Comparison of ENCODE assay signal across 13 mouse cellular contexts in genomic region chr19:4568832-4569231, GRCm38 (mm10). TPM values are rescaled to one million over a fixed set of nuclear protein-coding genes. Genes with fewer than 3 reads are reported as not detected.
DNase-seq lines count a peak whose midpoint lies in the region; ATAC-seq and TF ChIP-seq lines count a peak whose summit lies in the region.
"Had no signal": no experiment of that assay in that cellular context is flagged by ENCODE, and none has a peak within 500 bp of the region (broad histone marks: within the 10 kb centered on the region; RNA-seq: fewer than 3 reads in every experiment).

No protein-coding gene starts in this region.

- intact Hi-C loops in heart, postnatal 14 days (cut with DNase I) = no loop called here
- intact Hi-C loops in left cerebral cortex, postnatal 10 days (cut with DNase I) = no loop called here

- TF ChIP-seq EP300 in stomach, postnatal 0 days (optimal IDR thresholded peaks at IDR 0.05) = no peak

- no peak for ATAC-seq in midbrain, embryonic 13.5 days
- ATAC-seq in midbrain, embryonic 14.5 days (ENCODE audit: low FRiP score, low TSS enrichment) = no peak
- ATAC-seq in liver, embryonic 13.5 days (ENCODE audit: low read depth) = peak; percentile 92
- ATAC-seq in stomach, postnatal 0 days (ENCODE audit: low FRiP score, low TSS enrichment) = peak; percentile 91
- ATAC-seq: forebrain, embryonic 13.5 days had no signal

- no peaks in the 10 kb centered on the region for H3K9me3 ChIP-seq in heart, embryonic 10.5 days
- no peaks in the 10 kb centered on the region for H3K9me3 ChIP-seq in midbrain, embryonic 13.5 days
- H3K9me3 ChIP-seq in midbrain, embryonic 14.5 days (ENCODE audit: control insufficient read depth, low read length) = no peaks in the 10 kb centered on the region
- H3K9me3 ChIP-seq in liver, embryonic 13.5 days (replicated peaks) = no peaks in the 10 kb centered on the region
- H3K9me3 ChIP-seq in stomach, postnatal 0 days (ENCODE audit: control insufficient read depth, low read length) = no peaks in the 10 kb centered on the region
- H3K9me3 ChIP-seq: forebrain, embryonic 13.5 days; hindbrain, embryonic 12.5 days; limb, embryonic 15.5 days had no signal

- peak overlapping the region; percentile 47; the same call in 1 of the 2 replicates for H3K27ac ChIP-seq in heart, embryonic 10.5 days
- H3K27ac ChIP-seq in midbrain, embryonic 13.5 days = no peak overlapping the region
- H3K27ac ChIP-seq in midbrain, embryonic 14.5 days (replicated peaks; ENCODE audit: low read depth, low read length) = no peak overlapping the region
- H3K27ac ChIP-seq in liver, embryonic 13.5 days = peak overlapping the region; percentile 98
- peak overlapping the region; percentile 76 for H3K27ac ChIP-seq in stomach, postnatal 0 days (replicated peaks)
- H3K27ac ChIP-seq: forebrain, embryonic 13.5 days; hindbrain, embryonic 12.5 days; limb, embryonic 15.5 days had no signal

- peaks cover 21% of the 10 kb centered on the region for H3K4me1 ChIP-seq in heart, embryonic 10.5 days
- peaks cover 5% of the 10 kb centered on the region; the same call in 1 of the 2 replicates for H3K4me1 ChIP-seq in midbrain, embryonic 13.5 days (replicated peaks)
- H3K4me1 ChIP-seq in midbrain, embryonic 14.5 days (ENCODE audit: control insufficient read depth, insufficient read depth, low read length) = no peaks in the 10 kb centered on the region
- H3K4me1 ChIP-seq in liver, embryonic 13.5 days (replicated peaks) = peaks cover 91% of the 10 kb centered on the region
- H3K4me1 ChIP-seq in stomach, postnatal 0 days (replicated peaks; ENCODE audit: control insufficient read depth, insufficient read depth) = no peaks in the 10 kb centered on the region
- H3K4me1 ChIP-seq: hindbrain, embryonic 12.5 days; limb, embryonic 15.5 days had no signal

- no peaks in the 10 kb centered on the region for H3K36me3 ChIP-seq in heart, embryonic 10.5 days
- no peaks in the 10 kb centered on the region for H3K36me3 ChIP-seq in midbrain, embryonic 13.5 days
- H3K36me3 ChIP-seq in midbrain, embryonic 14.5 days (ENCODE audit: control insufficient read depth, insufficient read depth, low read length) = no peaks in the 10 kb centered on the region
- no peaks in the 10 kb centered on the region for H3K36me3 ChIP-seq in liver, embryonic 13.5 days
- H3K36me3 ChIP-seq in stomach, postnatal 0 days (ENCODE audit: control insufficient read depth, insufficient read depth, low read length) = no peaks in the 10 kb centered on the region
- H3K36me3 ChIP-seq: hindbrain, embryonic 12.5 days; limb, embryonic 15.5 days had no signal

- WGBS in heart, embryonic 10.5 days = 37% methylated on average over 4 of the region's 4 CpGs
- WGBS in midbrain, embryonic 13.5 days = 64% methylated on average over 4 of the region's 4 CpGs
- WGBS in midbrain, embryonic 14.5 days = 75% methylated on average over 4 of the region's 4 CpGs
- WGBS in liver, embryonic 13.5 days (ENCODE audit: insufficient replicate concordance) = 15% methylated on average over 4 of the region's 4 CpGs
- WGBS in stomach, postnatal 0 days = 36% methylated on average over 4 of the region's 4 CpGs

- H3K4me2 ChIP-seq in midbrain, embryonic 13.5 days (replicated peaks) = no peak overlapping the region
- H3K4me2 ChIP-seq in midbrain, embryonic 14.5 days (ENCODE audit: low read length) = no peak overlapping the region
- H3K4me2 ChIP-seq in liver, embryonic 13.5 days = peak overlapping the region; percentile 50
- H3K4me2 ChIP-seq in stomach, postnatal 0 days (replicated peaks; ENCODE audit: low read depth) = no peak overlapping the region
- H3K4me2 ChIP-seq: forebrain, embryonic 13.5 days; hindbrain, embryonic 12.5 days; limb, embryonic 15.5 days had no signal

- peak; percentile 77 for DNase-seq in heart, embryonic 10.5 days (ENCODE audit: low spot score)
- no peak for DNase-seq in heart, postnatal 14 days
- no peak for DNase-seq in midbrain, embryonic 14.5 days
- peak; percentile 74 for DNase-seq in liver, embryonic 13.5 days
- DNase-seq in stomach, postnatal 0 days (ENCODE audit: low spot score) = peak; percentile 75
- DNase-seq in frontal cortex, postnatal 25 days (ENCODE audit: low spot score in 2 of 2) = no peak
- DNase-seq in left cerebral cortex, postnatal 10 days (ENCODE audit: extremely low spot score in 1 of 2, low spot score in 2 of 2) = no peak
- DNase-seq: gastrocnemius, postnatal 36 days; kidney, postnatal 14 days had no signal

- H3K9ac ChIP-seq in midbrain, embryonic 13.5 days (replicated peaks) = 0 out of 2 replicates have a peak overlapping the region, but pooled peaks have one; percentile 10
- no peak overlapping the region for H3K9ac ChIP-seq in midbrain, embryonic 14.5 days (replicated peaks; ENCODE audit: low read length)
- H3K9ac ChIP-seq in liver, embryonic 13.5 days = peak overlapping the region; percentile 71
- no peak overlapping the region for H3K9ac ChIP-seq in stomach, postnatal 0 days (ENCODE audit: low read length)
- H3K9ac ChIP-seq: forebrain, embryonic 13.5 days; hindbrain, embryonic 12.5 days; limb, embryonic 15.5 days had no signal

- no peak overlapping the region for H3K4me3 ChIP-seq in heart, embryonic 10.5 days
- no peak overlapping the region for H3K4me3 ChIP-seq in midbrain, embryonic 13.5 days (replicated peaks)
- H3K4me3 ChIP-seq in midbrain, embryonic 14.5 days (replicated peaks; ENCODE audit: low read depth, low read length) = no peak overlapping the region
- H3K4me3 ChIP-seq in liver, embryonic 13.5 days (replicated peaks) = 0 out of 2 replicates have a peak overlapping the region, but pooled peaks have one; percentile 9
- H3K4me3 ChIP-seq in stomach, postnatal 0 days (ENCODE audit: low read depth, low read length) = no peak overlapping the region
- H3K4me3 ChIP-seq: forebrain, embryonic 13.5 days; hindbrain, embryonic 12.5 days; limb, embryonic 15.5 days had no signal

- no peaks in the 10 kb centered on the region for H3K27me3 ChIP-seq in heart, embryonic 10.5 days (ENCODE audit: insufficient read depth, poor library complexity, severe bottlenecking)
- no peaks in the 10 kb centered on the region for H3K27me3 ChIP-seq in midbrain, embryonic 13.5 days
- no peaks in the 10 kb centered on the region for H3K27me3 ChIP-seq in midbrain, embryonic 14.5 days (ENCODE audit: control insufficient read depth, insufficient read depth, low read length)
- H3K27me3 ChIP-seq in liver, embryonic 13.5 days = no peaks in the 10 kb centered on the region
- H3K27me3 ChIP-seq in stomach, postnatal 0 days (ENCODE audit: control insufficient read depth, insufficient read depth, low read length) = no peaks in the 10 kb centered on the region
- H3K27me3 ChIP-seq: forebrain, embryonic 13.5 days; hindbrain, embryonic 12.5 days; limb, embryonic 15.5 days had no signal

- no peak for TF ChIP-seq CTCF in stomach, postnatal 0 days (IDR thresholded peaks at IDR 0.05; ENCODE audit: low read depth)

RNA-seq across cellular contexts. Expression of gene Lrfn4, which starts 46.6 kb away (rescaled TPM):
- polyA plus RNA-seq in heart, embryonic 10.5 days (2016; fragmentation: Nextera tagmentation; extraction: Ambion mirVana) = 4.4 and 7.2 TPM in 2 replicates
- 10 to 100 TPM; 10.0 to 11.5 TPM for total RNA-seq in heart, postnatal 14 days (2021)
- 8.8 and 10.1 TPM in 2 replicates for polyA plus RNA-seq in midbrain, embryonic 13.5 days (2015; fragmentation: Nextera tagmentation; extraction: Ambion mirVana)
- 14.1 and 18.8 TPM in 2 replicates for polyA plus RNA-seq in midbrain, embryonic 14.5 days (2014; fragmentation: Nextera tagmentation; extraction: Ambion mirVana)
- polyA plus RNA-seq in liver, embryonic 13.5 days (2015; fragmentation: Nextera tagmentation; extraction: Ambion mirVana) = 0.43 and 0.59 TPM in 2 replicates
- 4.3 and 5.0 TPM in 2 replicates for polyA plus RNA-seq in stomach, postnatal 0 days (2015; fragmentation: Nextera tagmentation; extraction: Ambion mirVana)
- total RNA-seq in left cerebral cortex, postnatal 10 days (2021) = 10 to 100 TPM; 73.7 to 76.1 TPM

RNA-seq across cellular contexts. Expression of gene Rce1, which starts 56.6 kb away (rescaled TPM):
- 53.1 and 61.9 TPM in 2 replicates for polyA plus RNA-seq in heart, embryonic 10.5 days (2016; fragmentation: Nextera tagmentation; extraction: Ambion mirVana)
- 10 to 100 TPM; 10.6 to 12.4 TPM for total RNA-seq in heart, postnatal 14 days (2021)
- 56.8 and 59.9 TPM in 2 replicates for polyA plus RNA-seq in midbrain, embryonic 13.5 days (2015; fragmentation: Nextera tagmentation; extraction: Ambion mirVana)
- polyA plus RNA-seq in midbrain, embryonic 14.5 days (2014; fragmentation: Nextera tagmentation; extraction: Ambion mirVana) = 48.5 and 52.1 TPM in 2 replicates
- 31.3 and 32.3 TPM in 2 replicates for polyA plus RNA-seq in liver, embryonic 13.5 days (2015; fragmentation: Nextera tagmentation; extraction: Ambion mirVana)
- polyA plus RNA-seq in stomach, postnatal 0 days (2015; fragmentation: Nextera tagmentation; extraction: Ambion mirVana) = 46.4 and 49.4 TPM in 2 replicates
- total RNA-seq in left cerebral cortex, postnatal 10 days (2021) = 10 to 100 TPM; 19.6 to 21.4 TPM

RNA-seq across cellular contexts. Expression of gene Pcx, which starts 58.6 kb away (rescaled TPM):
- 21.4 and 25.3 TPM in 2 replicates for polyA plus RNA-seq in heart, embryonic 10.5 days (2016; fragmentation: Nextera tagmentation; extraction: Ambion mirVana)
- total RNA-seq in heart, postnatal 14 days (2021) = 10 to 100 TPM in 1 of 2 experiments, 1 to 10 TPM in 1; 6.4 to 21.2 TPM
- 18.7 and 20.7 TPM in 2 replicates for polyA plus RNA-seq in midbrain, embryonic 13.5 days (2015; fragmentation: Nextera tagmentation; extraction: Ambion mirVana)
- 18.0 and 20.5 TPM in 2 replicates for polyA plus RNA-seq in midbrain, embryonic 14.5 days (2014; fragmentation: Nextera tagmentation; extraction: Ambion mirVana)
- 31.4 and 35.1 TPM in 2 replicates for polyA plus RNA-seq in liver, embryonic 13.5 days (2015; fragmentation: Nextera tagmentation; extraction: Ambion mirVana)
- 28.9 and 33.9 TPM in 2 replicates for polyA plus RNA-seq in stomach, postnatal 0 days (2015; fragmentation: Nextera tagmentation; extraction: Ambion mirVana)
- 10 to 100 TPM; 46.8 to 50.8 TPM for total RNA-seq in left cerebral cortex, postnatal 10 days (2021)

Comparison
In these comparisons a context has a peak if more than half of its experiments do, and no peak if none do; other contexts are left out.
1. DNase-seq: peak in heart, embryonic 10.5 days (single experiment), liver, embryonic 13.5 days (single experiment) and stomach, postnatal 0 days (single experiment); none in heart, postnatal 14 days (0 of 2), midbrain, embryonic 14.5 days (single experiment), frontal cortex, postnatal 25 days (0 of 2) and left cerebral cortex, postnatal 10 days (0 of 2).
2. H3K9ac ChIP-seq: peak in midbrain, embryonic 13.5 days (single experiment) and liver, embryonic 13.5 days (single experiment); none in midbrain, embryonic 14.5 days (single experiment) and stomach, postnatal 0 days (single experiment).
3. H3K27ac ChIP-seq: peak in heart, embryonic 10.5 days (single experiment), liver, embryonic 13.5 days (single experiment) and stomach, postnatal 0 days (single experiment); none in midbrain, embryonic 13.5 days (single experiment) and midbrain, embryonic 14.5 days (single experiment).
4. ATAC-seq: peak in liver, embryonic 13.5 days (single experiment) and stomach, postnatal 0 days (single experiment); none in midbrain, embryonic 13.5 days (single experiment) and midbrain, embryonic 14.5 days (single experiment).